Mouse (Mus musculus) neural tube, embryonic 12.5 days (tissue): ENCODE results near the gene Ier3. TPM values are rescaled to one million over a fixed set of nuclear protein-coding genes. Genes with fewer than 3 reads are reported as not detected.
A peak's percentile ranks its signal among the peaks of the same experiment; 100 is the strongest.
"Not testable (repeated sequence)": the region's sequence is repeated elsewhere in the genome, so short reads cannot be mapped to it uniquely, and the experiment has no call there.

ENCODE experiments used
- ATAC-seq: fragments of 200-750 bp; cut with Nextera tagmentation; 2 replicates; pipeline ENCODE4 v1.8.0; 2017; ENCODE audit warnings: low read depth, mild to moderate bottlenecking, moderate TSS enrichment, moderate library complexity; ENCODE audit not compliant: low FRiP score
- H3K27ac ChIP-seq: fragments of 300-500 bp; sonication (generic); 2 replicates; pipeline ENCODE4 v1.5.1; 2016
- H3K27me3 ChIP-seq: fragments of 300-500 bp; sonication (generic); replicated peaks from 2 replicates; pipeline ENCODE4 v1.6.1; 2016; ENCODE audit warnings: mild to moderate bottlenecking
- H3K36me3 ChIP-seq: fragments of 300-500 bp; sonication (generic); 2 replicates; pipeline ENCODE4 v1.6.1; 2016; ENCODE audit warnings: mild to moderate bottlenecking
- H3K4me1 ChIP-seq: fragments of 300-500 bp; sonication (generic); 2 replicates; pipeline ENCODE4 v1.6.1; 2016
- H3K4me2 ChIP-seq: fragments of 300-500 bp; sonication (generic); replicated peaks from 2 replicates; pipeline ENCODE4 v1.6.1; 2016; ENCODE audit warnings: mild to moderate bottlenecking
- H3K4me3 ChIP-seq: fragments of 300-500 bp; sonication (generic); 2 replicates; pipeline ENCODE4 v1.5.1; 2016
- H3K9ac ChIP-seq: fragments of 300-500 bp; sonication (generic); 2 replicates; pipeline ENCODE4 v1.6.1; 2016; ENCODE audit warnings: mild to moderate bottlenecking
- H3K9me3 ChIP-seq: fragments of 300-500 bp; sonication (generic); 2 replicates; pipeline ENCODE4 v1.6.1; 2016; ENCODE audit warnings: mild to moderate bottlenecking
- WGBS: fragments of 180-500 bp; shearing (Covaris S2); methylation state at CpG from one replicate; pipeline ENCODE4 v1.1.7; 2016; 5-methylcytosine and 5-hydroxymethylcytosine counted together
- polyA plus RNA-seq: library from polyadenylated mRNA; unstranded; fragments of >200 nt; fragmentation: Nextera tagmentation; extraction: Ambion mirVana; gene quantifications from 2 replicates; pipeline ENCODE4 v1.2.1, GENCODE M21; 2016

Gene Ier3
- polyA plus RNA-seq, 1 experiment from 2014 or later: 5.2 TPM

GRCm38 (mm10) chr17:35832400-35833238 is 11.1 kb downstream of the Ier3 start:
- WGBS: 61% methylated on average over 8 of the region's 8 CpGs
- no peak for ATAC-seq
- no peak overlapping the region for H3K27ac ChIP-seq
- peaks cover 49% of the 10 kb centered on the region for H3K36me3 ChIP-seq
- H3K27me3 ChIP-seq: no peaks in the 10 kb centered on the region
- no peaks in the 10 kb centered on the region for H3K9me3 ChIP-seq
- no peak overlapping the region for H3K4me2 ChIP-seq
- H3K4me1 ChIP-seq: peaks cover 42% of the 10 kb centered on the region
- no peak overlapping the region for H3K4me3 ChIP-seq
- H3K9ac ChIP-seq: no peak overlapping the region

GRCm38 (mm10) chr17:35833239-35833751 is 11.8 kb downstream of the Ier3 start:
- H3K36me3 ChIP-seq: peaks cover 42% of the 10 kb centered on the region

GRCm38 (mm10) chr17:35833894-35834293 is 12.4 kb downstream of the Ier3 start:
- 0 out of 2 replicates have a peak overlapping the region, but pooled peaks have one; percentile 2 for H3K4me3 ChIP-seq

More at GRCm38 (mm10) chr17:35833239-35833751, 11.8 kb downstream of the Ier3 start:
- H3K9ac ChIP-seq: no peak overlapping the region
- H3K4me1 ChIP-seq: peaks cover 42% of the 10 kb centered on the region
- H3K9me3 ChIP-seq: no peaks in the 10 kb centered on the region
- WGBS: 23% methylated on average over 5 of the region's 5 CpGs
- H3K4me3 ChIP-seq: no peak overlapping the region
- no peak for ATAC-seq
- 0 out of 2 replicates have a peak overlapping the region, but pooled peaks have one; percentile 89 for H3K4me2 ChIP-seq
- H3K27ac ChIP-seq: no peak overlapping the region
- H3K27me3 ChIP-seq: no peaks in the 10 kb centered on the region

GRCm38 (mm10) chr17:35834696-35835422 is 13.4 kb downstream of the Ier3 start:
- no peak for ATAC-seq
- peak overlapping the region; percentile 72 for H3K4me3 ChIP-seq
- H3K4me2 ChIP-seq: peak overlapping the region; percentile 89
- H3K36me3 ChIP-seq: peaks cover 42% of the 10 kb centered on the region
- WGBS: 79% methylated on average over 26 of the region's 26 CpGs
- no peak overlapping the region for H3K27ac ChIP-seq
- peak overlapping the region; percentile 93 for H3K9ac ChIP-seq
- peaks cover 49% of the 10 kb centered on the region for H3K4me1 ChIP-seq
- H3K27me3 ChIP-seq: no peaks in the 10 kb centered on the region
- H3K9me3 ChIP-seq: no peaks in the 10 kb centered on the region

More at GRCm38 (mm10) chr17:35833894-35834293, 12.4 kb downstream of the Ier3 start:
- peak overlapping the region; percentile 89 for H3K4me2 ChIP-seq
- peaks cover 43% of the 10 kb centered on the region for H3K4me1 ChIP-seq
- no peak overlapping the region for H3K9ac ChIP-seq
- H3K9me3 ChIP-seq: no peaks in the 10 kb centered on the region
- WGBS: 65% methylated on average over 5 of the region's 5 CpGs
- no peak overlapping the region for H3K27ac ChIP-seq
- peaks cover 42% of the 10 kb centered on the region for H3K36me3 ChIP-seq
- no peak for ATAC-seq
- no peaks in the 10 kb centered on the region for H3K27me3 ChIP-seq

GRCm38 (mm10) chr17:35835424-35836140 is 14.1 kb downstream of the Ier3 start:
- H3K27ac ChIP-seq: no peak overlapping the region
- H3K27me3 ChIP-seq: no peaks in the 10 kb centered on the region
- peak overlapping the region; percentile 72 for H3K4me3 ChIP-seq
- peak overlapping the region; percentile 93 for H3K9ac ChIP-seq
- ATAC-seq: no peak
- H3K4me1 ChIP-seq: peaks cover 42% of the 10 kb centered on the region
- WGBS: 83% methylated on average over 26 of the region's 26 CpGs
- peak overlapping the region; percentile 89 for H3K4me2 ChIP-seq
- no peaks in the 10 kb centered on the region for H3K9me3 ChIP-seq
- H3K36me3 ChIP-seq: peaks cover 42% of the 10 kb centered on the region

- ATAC-seq: no peak
Measured at GRCm38 (mm10) chr17:35836178-35836965, 14.9 kb downstream of the Ier3 start.

GRCm38 (mm10) chr17:35836991-35837422 is 15.5 kb downstream of the Ier3 start:
- H3K4me1 ChIP-seq: peaks cover 45% of the 10 kb centered on the region
- under 1% methylated on average over 25 of the region's 25 CpGs for whole genome bisulfite sequencing
- ATAC-seq: peak; percentile 18

More at GRCm38 (mm10) chr17:35836178-35836965, 14.9 kb downstream of the Ier3 start:
- Histone ChIP-seq H3K36me3 (peaks cover 38% of the 10 kb centered on the region), H3K4me3 (peak overlapping the region; percentile 72), H3K9ac (peak overlapping the region; percentile 93), H3K4me1 (peaks cover 41% of the 10 kb centered on the region), H3K4me2 (peak overlapping the region; percentile 89), H3K27ac (peak overlapping the region; percentile 95), H3K9me3 (no peaks in the 10 kb centered on the region), H3K27me3 (no peaks in the 10 kb centered on the region)
- WGBS: 8% methylated on average over 24 of the region's 24 CpGs

GRCm38 (mm10) chr17:35837487-35837886 is 16.0 kb downstream of the Ier3 start:
- H3K4me3 ChIP-seq: peak overlapping the region; percentile 72
- peak overlapping the region; percentile 95 for H3K27ac ChIP-seq
- H3K9ac ChIP-seq: peak overlapping the region; percentile 93
- peaks cover 47% of the 10 kb centered on the region for H3K4me1 ChIP-seq
- peak; percentile 23 for ATAC-seq
- H3K4me2 ChIP-seq: peak overlapping the region; percentile 89
- under 1% methylated on average over 18 of the region's 18 CpGs for WGBS
- no peaks in the 10 kb centered on the region for H3K27me3 ChIP-seq
- H3K36me3 ChIP-seq: peaks cover 38% of the 10 kb centered on the region
- H3K9me3 ChIP-seq: no peaks in the 10 kb centered on the region

More at GRCm38 (mm10) chr17:35836991-35837422, 15.5 kb downstream of the Ier3 start:
- peaks cover 38% of the 10 kb centered on the region for H3K36me3 ChIP-seq
- peak overlapping the region; percentile 93 for H3K9ac ChIP-seq
- peak overlapping the region; percentile 72 for H3K4me3 ChIP-seq
- H3K9me3 ChIP-seq: no peaks in the 10 kb centered on the region
- H3K27me3 ChIP-seq: no peaks in the 10 kb centered on the region
- H3K27ac ChIP-seq: peak overlapping the region; percentile 95
- H3K4me2 ChIP-seq: peak overlapping the region; percentile 89

GRCm38 (mm10) chr17:35838122-35838544 is 16.6 kb downstream of the Ier3 start, which contains the start of gene Tubb5:
TSS of gene Tubb5 (minus strand) at chr17:35838306.
- Histone ChIP-seq H3K27me3 (no peaks in the 10 kb centered on the region), H3K9ac (peak within 1 kb of the TSS; percentile 93), H3K4me2 (peak within 1 kb of the TSS; percentile 89), H3K4me1 (peaks cover 47% of the 10 kb centered on the region), H3K27ac (peak within 1 kb of the TSS; percentile 95), H3K4me3 (peak within 1 kb of the TSS; percentile 72), H3K9me3 (no peaks in the 10 kb centered on the region), H3K36me3 (peaks cover 37% of the 10 kb centered on the region)
- under 1% methylated on average over 29 of the region's 29 CpGs for WGBS
- ATAC-seq: peak; percentile 76

GRCm38 (mm10) chr17:35838570-35838969 is 17.1 kb downstream of the Ier3 start:
- Histone ChIP-seq H3K4me1 (peaks cover 43% of the 10 kb centered on the region), H3K4me3 (peak overlapping the region; percentile 72), H3K36me3 (peaks cover 33% of the 10 kb centered on the region), H3K9ac (peak overlapping the region; percentile 61), H3K9me3 (no peaks in the 10 kb centered on the region), H3K27ac (peak overlapping the region; percentile 95), H3K27me3 (no peaks in the 10 kb centered on the region), H3K4me2 (peak overlapping the region; percentile 89)
- 2% methylated on average over 5 of the region's 5 CpGs for WGBS
- no peak for ATAC-seq

GRCm38 (mm10) chr17:35839002-35839401 is 17.5 kb downstream of the Ier3 start:
- not testable (repeated sequence) for ATAC-seq, H3K27ac ChIP-seq, H3K9me3 ChIP-seq, H3K27me3 ChIP-seq
- Histone ChIP-seq H3K36me3 (peaks cover 28% of the 10 kb centered on the region), H3K4me3 (peak overlapping the region; percentile 72), H3K9ac (peak overlapping the region; percentile 61; the same call in 1 of the 2 replicates), H3K4me1 (peaks cover 39% of the 10 kb centered on the region), H3K4me2 (peak overlapping the region; percentile 89)
- WGBS: 52% methylated on average over 3 of the region's 3 CpGs
